Mouse (Mus musculus): ENCODE measurements around the gene Pank3. TPM values are rescaled to one million over a fixed set of nuclear protein-coding genes. Genes with fewer than 3 reads are reported as not detected.

The Pank3 gene
- polyA plus RNA-seq, 1 experiment from 2014 or later, result 11.7 TPM

DNA sequence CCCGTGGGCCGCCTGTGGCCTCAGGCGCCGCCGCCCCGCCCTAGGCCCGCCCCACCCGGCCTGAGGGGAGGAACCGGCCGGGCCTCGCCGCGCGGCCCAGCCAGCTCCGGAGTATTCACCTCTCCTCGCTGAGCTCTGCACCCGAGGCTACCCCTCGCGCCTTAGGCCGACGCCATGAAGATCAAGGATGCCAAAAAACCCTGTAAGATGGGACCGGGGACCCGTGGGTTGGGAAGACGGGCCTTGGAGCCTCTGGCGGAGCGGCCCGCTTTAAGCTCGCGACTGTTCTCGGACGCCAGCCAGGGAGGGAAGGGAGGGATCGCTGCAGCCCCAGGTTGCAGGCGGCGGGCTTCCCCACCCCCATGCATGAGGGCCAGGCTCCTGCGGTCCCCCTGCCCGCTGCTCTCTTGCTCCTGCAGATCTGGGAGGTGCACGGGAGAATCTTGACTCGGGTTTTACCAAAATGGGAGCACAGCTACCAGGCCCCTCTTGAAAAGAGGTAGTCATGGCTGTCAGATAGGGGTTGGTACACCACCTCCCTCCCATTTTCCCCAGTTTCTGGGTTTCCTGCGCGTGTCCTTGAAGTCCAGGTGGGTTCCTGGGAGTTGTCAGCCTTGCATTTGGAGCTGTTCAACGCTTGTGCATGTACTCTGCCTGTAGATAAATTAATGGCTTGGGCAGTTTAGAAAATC lies 608 bp downstream of the Pank3 start:
- DNase-seq (ENCODE audit: low spot score), result peak; percentile 82
- under 1% methylated on average over 33 of the region's 41 CpGs for WGBS

DNA sequence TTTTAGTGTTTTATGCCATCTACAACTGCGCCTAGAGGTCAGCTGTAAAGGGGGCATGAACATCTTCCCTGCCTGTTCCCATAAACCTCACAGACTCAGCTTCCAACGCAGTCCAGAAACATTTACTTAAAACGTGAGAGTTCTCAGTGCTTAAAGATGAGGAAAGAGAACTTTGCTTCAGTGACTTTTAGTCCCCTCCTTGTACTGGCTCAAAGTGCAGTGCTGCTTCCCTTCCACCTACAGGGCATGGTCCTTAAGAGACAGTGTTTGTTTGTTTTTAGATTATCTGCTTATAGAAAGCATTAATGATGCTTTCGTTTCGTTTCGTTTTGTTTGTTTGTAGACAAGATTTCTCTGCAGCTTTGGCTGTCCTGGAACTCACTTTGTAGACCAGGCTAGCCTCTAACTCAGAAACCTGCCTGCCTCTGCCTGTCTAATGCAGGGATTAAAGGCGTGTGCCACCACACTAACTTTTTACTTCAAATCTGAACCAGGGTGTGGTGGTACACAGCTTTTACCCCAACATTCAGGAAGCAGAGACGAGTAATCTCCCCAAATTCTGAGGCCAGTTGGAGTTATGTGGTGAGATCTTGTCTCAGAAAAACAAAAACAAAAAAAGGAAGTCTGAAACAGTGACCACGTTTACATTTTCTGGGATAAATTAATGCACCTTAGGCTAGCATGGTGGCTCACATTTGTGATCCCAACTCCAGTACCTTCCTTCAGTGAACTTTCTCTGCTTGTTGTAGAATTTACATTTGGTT lies 1.6 kb downstream of the Pank3 start:
- peak overlapping the region; percentile 65 for H3K4me3 ChIP-seq (ENCODE audit: low read depth, low read length)
- DNase-seq (ENCODE audit: low spot score) (no peak), ATAC-seq (replicated peaks; ENCODE audit: low FRiP score) (no peak)
- peak overlapping the region; percentile 75 for H3K4me2 ChIP-seq
- WGBS, result 51% methylated on average over 9 of the region's 9 CpGs
- H3K9me3 ChIP-seq (ENCODE audit: control insufficient read depth, low read length), result no peaks in the 10 kb centered on the region
- no peaks in the 10 kb centered on the region for H3K27me3 ChIP-seq (replicated peaks; ENCODE audit: control insufficient read depth, insufficient read depth, low read length)
- peaks cover 5% of the 10 kb centered on the region; the same call in 1 of the 2 replicates for H3K36me3 ChIP-seq (ENCODE audit: control insufficient read depth, insufficient read depth, low read length)
- no peak overlapping the region for H3K27ac ChIP-seq (ENCODE audit: low read depth, low read length)
- peak overlapping the region; percentile 73 for H3K9ac ChIP-seq (ENCODE audit: low read depth, low read length)
- H3K4me1 ChIP-seq (replicated peaks; ENCODE audit: control insufficient read depth, insufficient read depth, low read length), result peaks cover 4% of the 10 kb centered on the region; the same call in 1 of the 2 replicates

More for the DNA sequence above, 608 bp downstream of the Pank3 start:
- H3K4me3 ChIP-seq (ENCODE audit: low read depth, low read length), result peak overlapping the region; percentile 65
- H3K4me2 ChIP-seq, result peak overlapping the region; percentile 75
- H3K4me1 ChIP-seq (replicated peaks; ENCODE audit: control insufficient read depth, insufficient read depth, low read length), result peaks cover 4% of the 10 kb centered on the region; the same call in 1 of the 2 replicates
- no peaks in the 10 kb centered on the region for H3K9me3 ChIP-seq (ENCODE audit: control insufficient read depth, low read length)
- no peaks in the 10 kb centered on the region for H3K27me3 ChIP-seq (replicated peaks; ENCODE audit: control insufficient read depth, insufficient read depth, low read length)
- H3K27ac ChIP-seq (ENCODE audit: low read depth, low read length), result peak overlapping the region; percentile 74
- peaks cover 5% of the 10 kb centered on the region; the same call in 1 of the 2 replicates for H3K36me3 ChIP-seq (ENCODE audit: control insufficient read depth, insufficient read depth, low read length)
- H3K9ac ChIP-seq (ENCODE audit: low read depth, low read length), result peak overlapping the region; percentile 73
- ATAC-seq (replicated peaks; ENCODE audit: low FRiP score), result peak; percentile 90

- H3K27ac ChIP-seq (ENCODE audit: low read depth, low read length), result no peak overlapping the region
- 89% methylated on average over 3 of the region's 3 CpGs for WGBS
- H3K4me3 ChIP-seq (ENCODE audit: low read depth, low read length), result no peak overlapping the region
- H3K27me3 ChIP-seq (replicated peaks; ENCODE audit: control insufficient read depth, insufficient read depth, low read length), result no peaks in the 10 kb centered on the region
- H3K9ac ChIP-seq (ENCODE audit: low read depth, low read length), result no peak overlapping the region
- H3K9me3 ChIP-seq (ENCODE audit: control insufficient read depth, low read length), result no peaks in the 10 kb centered on the region
- no peak overlapping the region for H3K4me2 ChIP-seq
- DNase-seq (ENCODE audit: low spot score) (no peak), ATAC-seq (replicated peaks; ENCODE audit: low FRiP score) (no peak)
- peaks cover 2% of the 10 kb centered on the region; the same call in 1 of the 2 replicates for H3K4me1 ChIP-seq (replicated peaks; ENCODE audit: control insufficient read depth, insufficient read depth, low read length)
- peaks cover 26% of the 10 kb centered on the region for H3K36me3 ChIP-seq (ENCODE audit: control insufficient read depth, insufficient read depth, low read length)
Observed at GRCm38 (mm10) chr11:35775606-35776005, 6.3 kb downstream of the Pank3 start.

- no peak overlapping the region for H3K4me3 ChIP-seq (ENCODE audit: low read depth, low read length)
- no peaks in the 10 kb centered on the region for H3K27me3 ChIP-seq (replicated peaks; ENCODE audit: control insufficient read depth, insufficient read depth, low read length)
- H3K9me3 ChIP-seq (ENCODE audit: control insufficient read depth, low read length), result no peaks in the 10 kb centered on the region
- 94% methylated on average over 3 of the region's 3 CpGs for WGBS
- no peak overlapping the region for H3K4me2 ChIP-seq
- DNase-seq (ENCODE audit: low spot score), result no peak
- no peaks in the 10 kb centered on the region for H3K4me1 ChIP-seq (replicated peaks; ENCODE audit: control insufficient read depth, insufficient read depth, low read length)
- ATAC-seq (replicated peaks; ENCODE audit: low FRiP score), result no peak
- H3K27ac ChIP-seq (ENCODE audit: low read depth, low read length), result no peak overlapping the region
- H3K9ac ChIP-seq (ENCODE audit: low read depth, low read length), result no peak overlapping the region
- H3K36me3 ChIP-seq (ENCODE audit: control insufficient read depth, insufficient read depth, low read length), result peaks cover 26% of the 10 kb centered on the region
Observed at GRCm38 (mm10) chr11:35776452-35776851, 7.2 kb downstream of the Pank3 start.

GRCm38 (mm10) chr11:35780336-35780735 lies 11.1 kb downstream of the Pank3 start:
- ATAC-seq (replicated peaks; ENCODE audit: low FRiP score) (no peak), DNase-seq (ENCODE audit: low spot score) (no peak)
- Histone ChIP-seq H3K27me3 (replicated peaks; ENCODE audit: control insufficient read depth, insufficient read depth, low read length) (no peaks in the 10 kb centered on the region), H3K9me3 (ENCODE audit: control insufficient read depth, low read length) (no peaks in the 10 kb centered on the region), H3K9ac (ENCODE audit: low read depth, low read length) (no peak overlapping the region), H3K27ac (ENCODE audit: low read depth, low read length) (no peak overlapping the region), H3K36me3 (ENCODE audit: control insufficient read depth, insufficient read depth, low read length) (peaks cover 50% of the 10 kb centered on the region), H3K4me3 (ENCODE audit: low read depth, low read length) (no peak overlapping the region), H3K4me2 (no peak overlapping the region), H3K4me1 (replicated peaks; ENCODE audit: control insufficient read depth, insufficient read depth, low read length) (no peaks in the 10 kb centered on the region)
- WGBS, result 91% methylated on average over 3 of the region's 3 CpGs

DNA sequence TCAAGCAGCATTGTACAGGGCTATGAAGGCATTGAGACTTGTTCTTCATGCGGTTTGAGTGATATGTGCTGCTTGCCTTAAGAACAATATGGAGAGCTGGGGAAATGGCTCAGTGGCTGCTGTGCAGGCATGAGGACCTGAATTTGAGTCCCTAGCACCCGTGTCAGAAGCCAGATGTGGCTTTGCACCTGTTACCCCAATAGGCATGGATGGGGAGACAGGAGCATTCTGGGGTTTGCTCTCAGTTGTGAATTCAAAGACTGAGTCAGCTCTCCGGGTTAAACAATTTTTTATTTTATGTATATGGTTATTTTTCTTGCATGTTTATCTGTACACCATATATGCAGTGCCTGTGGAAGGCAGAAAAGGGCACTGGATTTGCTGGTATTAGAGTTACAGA lies 13.2 kb downstream of the Pank3 start:
- Histone ChIP-seq H3K9me3 (ENCODE audit: control insufficient read depth, low read length) (no peaks in the 10 kb centered on the region), H3K9ac (ENCODE audit: low read depth, low read length) (no peak overlapping the region), H3K4me2 (no peak overlapping the region), H3K4me3 (ENCODE audit: low read depth, low read length) (no peak overlapping the region), H3K36me3 (ENCODE audit: control insufficient read depth, insufficient read depth, low read length) (peaks cover 47% of the 10 kb centered on the region), H3K4me1 (replicated peaks; ENCODE audit: control insufficient read depth, insufficient read depth, low read length) (no peaks in the 10 kb centered on the region), H3K27ac (ENCODE audit: low read depth, low read length) (no peak overlapping the region), H3K27me3 (replicated peaks; ENCODE audit: control insufficient read depth, insufficient read depth, low read length) (no peaks in the 10 kb centered on the region)
- ATAC-seq (replicated peaks; ENCODE audit: low FRiP score) (no peak), DNase-seq (ENCODE audit: low spot score) (no peak)
- 95% methylated on average over 3 of the region's 3 CpGs for WGBS

- DNase-seq (ENCODE audit: low spot score), result no peak
- H3K4me3 ChIP-seq (ENCODE audit: low read depth, low read length), result no peak overlapping the region
- H3K4me1 ChIP-seq (replicated peaks; ENCODE audit: control insufficient read depth, insufficient read depth, low read length), result no peaks in the 10 kb centered on the region
- ATAC-seq (replicated peaks; ENCODE audit: low FRiP score), result no peak
- H3K9me3 ChIP-seq (ENCODE audit: control insufficient read depth, low read length), result no peaks in the 10 kb centered on the region
- H3K27ac ChIP-seq (ENCODE audit: low read depth, low read length), result no peak overlapping the region
- no peak overlapping the region for H3K4me2 ChIP-seq
- 90% methylated on average over 5 of the region's 5 CpGs for WGBS
- H3K27me3 ChIP-seq (replicated peaks; ENCODE audit: control insufficient read depth, insufficient read depth, low read length), result no peaks in the 10 kb centered on the region
- H3K36me3 ChIP-seq (ENCODE audit: control insufficient read depth, insufficient read depth, low read length), result peaks cover 41% of the 10 kb centered on the region
- H3K9ac ChIP-seq (ENCODE audit: low read depth, low read length), result no peak overlapping the region
Observed at GRCm38 (mm10) chr11:35783038-35783437, 13.8 kb downstream of the Pank3 start.

GRCm38 (mm10) chr11:35784002-35784401 lies 14.7 kb downstream of the Pank3 start:
- WGBS, result 89% methylated on average over 3 of the region's 3 CpGs
- H3K4me1 ChIP-seq (replicated peaks; ENCODE audit: control insufficient read depth, insufficient read depth, low read length), result no peaks in the 10 kb centered on the region
- H3K36me3 ChIP-seq (ENCODE audit: control insufficient read depth, insufficient read depth, low read length), result peaks cover 34% of the 10 kb centered on the region
- H3K27ac ChIP-seq (ENCODE audit: low read depth, low read length), result no peak overlapping the region
- H3K4me2 ChIP-seq, result no peak overlapping the region
- no peak overlapping the region for H3K9ac ChIP-seq (ENCODE audit: low read depth, low read length)
- H3K27me3 ChIP-seq (replicated peaks; ENCODE audit: control insufficient read depth, insufficient read depth, low read length), result no peaks in the 10 kb centered on the region
- DNase-seq (ENCODE audit: low spot score) (no peak), ATAC-seq (replicated peaks; ENCODE audit: low FRiP score) (no peak)
- no peaks in the 10 kb centered on the region for H3K9me3 ChIP-seq (ENCODE audit: control insufficient read depth, low read length)
- no peak overlapping the region for H3K4me3 ChIP-seq (ENCODE audit: low read depth, low read length)

Measured in liver, embryonic 11.5 days (tissue).